Mouse (Mus musculus) adrenal gland, postnatal 10 days (tissue): Measurements from ENCODE around the gene Pign. TPM values are rescaled to one million over a fixed set of nuclear protein-coding genes. Genes with fewer than 3 reads are reported as not detected.

Experiments
- DNase-seq: peaks from one replicate; pipeline ENCODE4 v3.0.0; 2021; ENCODE audit warnings: mixed read lengths
- long read RNA-seq, 2 experiments: library from polyadenylated mRNA; stranded (forward); transcript quantifications; one replicate each; pipeline ENCODE4 v2.0.0; 2021
- total RNA-seq, 2 experiments: library from RNA; stranded (reverse); gene quantifications; 2 replicates each; pipeline ENCODE4 v1.2.3; 2021

The Pign gene
- total RNA-seq = 10 to 100 TPM; 28.2 to 43.4 TPM
- long read RNA-seq, experiment 1, full-length matches to known transcripts = 2 of 4 reads
- long read RNA-seq, experiment 1, partial matches to known transcripts = 1 of 4 reads
- long read RNA-seq, experiment 1, other reads (novel, unspliced or antisense) = 1 of 4 reads
- long read RNA-seq, experiment 2, full-length matches to known transcripts = 1 of 2 reads
- long read RNA-seq, experiment 2, partial matches to known transcripts = 0 of 2 reads
- long read RNA-seq, experiment 2, other reads (novel, unspliced or antisense) = 1 of 2 reads

DNA sequence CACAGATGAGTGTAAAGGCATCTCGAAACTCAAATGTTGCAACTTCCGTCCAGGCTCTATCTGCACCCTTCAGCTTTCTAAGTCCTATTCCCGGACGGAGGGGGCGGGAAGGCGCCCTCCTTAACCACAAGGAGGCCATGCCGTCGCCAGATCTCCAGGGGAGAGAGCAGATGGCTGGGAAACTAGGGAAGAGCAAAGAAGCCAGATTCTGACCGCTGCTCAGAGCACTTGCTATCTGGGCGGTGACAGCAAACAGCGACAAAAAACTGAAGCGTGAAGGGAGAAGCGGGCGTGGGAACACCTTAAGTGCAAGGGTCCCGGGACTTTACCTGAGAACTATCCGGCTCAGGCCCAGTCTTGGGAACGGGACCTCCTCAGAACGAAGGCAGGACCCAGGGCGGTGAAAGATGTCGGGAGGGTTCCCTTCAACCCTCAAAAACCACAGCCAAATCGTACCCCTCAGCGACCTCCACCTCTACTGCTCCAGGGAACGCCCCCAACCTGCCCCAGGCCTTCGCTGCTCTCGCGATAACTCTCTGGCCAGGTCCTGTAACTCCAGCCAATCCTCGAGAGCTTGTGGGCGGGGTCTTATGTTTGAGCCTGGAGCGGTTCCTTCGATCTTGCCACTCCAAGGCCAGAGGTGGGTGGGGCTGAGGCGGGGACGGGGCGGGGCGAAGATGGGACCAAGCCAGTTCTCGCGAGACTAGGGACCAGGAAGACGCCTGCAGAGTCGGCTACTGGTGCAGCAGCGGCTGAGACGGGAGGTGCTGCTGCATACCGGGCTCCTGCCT lies at the start of gene Pign, which contains the start of gene Relch:
Pign (minus strand) TSS at position 507 of the 791 bp plus-strand sequence.
Relch (plus strand) TSS at position 691 of the 791 bp plus-strand sequence.
- peak; percentile 99 for DNase-seq

DNA sequence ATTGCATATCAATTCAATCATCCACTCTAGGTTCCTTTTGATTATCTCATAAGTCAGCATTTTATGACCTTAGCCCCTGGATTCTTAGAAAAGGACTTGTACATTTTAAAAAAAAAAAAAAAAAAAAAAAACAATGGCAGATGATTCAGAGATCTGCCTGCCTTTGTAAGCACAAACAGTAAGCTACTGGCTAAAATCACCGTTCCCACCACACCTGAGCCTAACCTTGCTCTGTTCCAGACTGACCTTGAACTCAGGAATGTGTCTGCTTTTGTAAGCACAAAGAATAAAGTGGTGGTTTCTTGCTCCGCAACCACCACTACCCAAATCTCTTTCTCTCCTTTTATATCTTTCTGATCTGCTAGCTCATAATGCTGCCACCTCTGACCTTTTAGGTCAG lies 49.3 kb upstream of the Pign start:
- no peak for DNase-seq

DNA sequence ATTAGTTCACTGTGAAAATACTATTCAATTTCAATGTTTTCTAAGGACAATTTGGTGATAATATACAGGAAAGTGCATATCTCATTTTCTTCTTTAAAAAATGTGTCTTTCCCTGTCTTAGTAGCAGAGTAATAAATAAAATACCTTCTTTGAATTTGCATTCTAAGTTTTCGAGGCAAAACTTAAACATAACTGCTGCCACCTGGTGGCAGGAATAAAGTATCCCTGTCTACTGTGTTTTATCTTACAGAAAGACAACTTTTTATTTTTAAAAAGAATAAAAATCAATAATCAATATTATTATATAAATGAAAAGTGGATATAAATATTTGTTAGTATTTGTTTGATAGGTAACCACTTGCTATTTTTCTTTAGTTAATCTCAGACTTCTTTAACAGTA lies 47.8 kb upstream of the Pign start:
- DNase-seq = peak; percentile 42

DNA sequence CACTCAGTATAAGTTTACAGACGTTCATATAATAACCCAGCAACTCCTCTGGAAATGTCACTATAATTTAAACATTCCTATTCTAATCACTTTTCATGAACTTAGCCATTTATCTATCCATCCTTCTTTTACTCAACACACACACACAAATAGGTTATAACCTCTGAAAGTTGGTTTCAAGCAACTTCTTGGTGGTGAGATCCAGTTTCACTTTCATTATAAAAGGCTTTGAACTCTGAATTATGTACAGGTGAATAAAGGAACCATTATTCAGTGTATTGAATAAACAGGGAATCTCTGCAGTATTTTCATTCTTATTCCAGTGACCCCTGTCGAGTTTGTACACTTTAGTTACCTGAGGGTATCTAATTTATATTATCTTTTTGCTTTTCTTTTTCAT lies 45.9 kb upstream of the Pign start:
- DNase-seq = no peak

DNA sequence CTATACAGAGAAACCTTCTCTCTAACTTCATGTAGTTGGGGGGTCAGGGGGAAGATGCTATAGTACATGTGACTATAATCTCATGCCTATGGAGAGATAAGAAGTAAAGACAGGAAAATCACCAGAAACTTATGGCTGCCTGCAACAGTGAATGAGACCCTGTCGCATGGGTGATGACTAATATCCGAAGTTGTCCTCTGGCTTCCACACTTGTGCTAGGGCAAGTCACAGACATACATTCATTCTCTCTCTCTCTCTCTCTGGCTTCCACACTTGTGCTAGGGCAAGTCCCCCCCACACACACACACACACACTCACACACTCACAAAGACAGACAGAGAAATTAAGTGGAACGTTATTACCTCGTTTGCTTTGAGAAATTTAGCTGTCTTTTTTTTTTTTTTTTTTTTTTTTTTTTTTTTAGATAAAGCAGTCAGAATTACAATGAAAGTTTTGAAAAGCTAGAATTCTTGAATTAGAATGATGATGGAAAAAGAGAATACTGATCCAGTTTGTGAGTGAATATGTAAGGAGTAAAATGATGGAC lies 37.6 kb upstream of the Pign start:
- no peak for DNase-seq

DNA sequence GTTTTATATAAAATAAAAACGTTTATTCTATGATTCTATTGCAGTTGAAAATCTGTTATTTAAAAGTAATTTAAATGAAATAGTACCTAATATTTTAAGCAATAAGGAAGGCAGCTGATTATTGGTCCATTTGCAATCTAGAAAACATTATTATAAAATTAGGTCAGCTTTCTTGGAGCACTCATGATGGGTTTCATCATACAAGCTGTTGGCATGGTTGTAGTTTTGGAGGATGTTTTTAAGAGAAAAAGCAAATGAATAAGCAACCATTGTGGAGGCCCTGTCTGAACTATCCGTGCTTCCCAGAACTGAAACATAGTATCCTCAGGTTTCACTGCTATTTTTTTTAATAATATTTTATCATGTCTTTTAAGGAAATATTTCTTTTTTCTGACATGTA lies 32.1 kb upstream of the Pign start:
- no peak for DNase-seq

DNA sequence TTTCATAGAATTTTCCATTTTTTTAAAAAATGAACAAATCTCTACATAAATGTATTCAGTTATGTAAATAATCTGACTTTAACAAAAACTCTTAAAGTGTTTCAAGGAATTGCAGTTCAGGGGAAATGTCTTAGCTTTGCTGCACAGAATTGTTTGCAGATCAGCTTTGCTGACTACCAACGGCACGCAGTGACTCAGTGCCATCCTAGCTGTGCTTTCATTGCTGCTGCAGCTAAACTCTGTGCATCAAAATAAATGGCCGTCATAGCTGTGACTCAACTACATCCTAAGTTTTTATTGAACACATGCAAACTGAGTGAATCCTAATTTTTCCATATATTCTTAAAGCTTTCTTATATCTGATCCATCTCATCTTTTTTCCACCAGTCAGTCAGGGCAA lies 22.0 kb upstream of the Pign start:
- no peak for DNase-seq

DNA sequence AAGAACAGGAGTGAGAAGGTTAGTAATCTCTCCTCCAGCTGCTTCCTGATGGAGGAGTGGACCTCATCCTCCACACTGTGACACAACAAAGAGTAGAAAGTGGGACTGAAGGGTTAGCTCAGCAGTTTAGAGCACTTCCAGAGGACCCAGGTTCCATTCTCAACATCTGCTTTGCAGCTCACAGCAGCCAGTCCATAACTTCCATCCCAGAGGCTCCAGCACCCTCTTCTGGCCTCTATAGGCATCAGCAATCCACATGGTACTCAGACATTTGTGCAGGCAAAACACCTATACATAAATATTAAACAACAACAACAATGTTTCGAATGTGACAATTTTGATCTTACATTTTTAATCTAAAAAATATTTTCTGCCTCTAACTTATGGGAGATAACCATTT lies 17.1 kb upstream of the Pign start:
- peak; percentile 39 for DNase-seq

DNA sequence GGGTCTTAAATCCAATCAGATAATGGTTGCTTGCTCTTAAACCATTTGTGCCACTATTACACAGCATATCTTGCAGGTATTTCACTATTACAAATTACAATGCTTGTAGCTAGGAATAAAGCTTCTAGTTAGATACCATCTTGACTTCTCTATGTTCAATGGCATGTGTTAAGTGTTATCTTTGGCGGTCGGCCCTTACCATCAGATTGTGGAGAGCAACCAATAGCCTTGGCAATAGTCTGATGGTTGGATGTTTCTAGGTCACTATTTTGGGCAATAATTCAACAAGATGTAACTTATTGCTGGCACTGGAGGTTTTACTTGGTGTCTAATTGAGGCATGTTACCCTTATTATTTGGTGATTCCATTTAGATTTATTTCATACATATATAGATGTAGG lies 11.3 kb upstream of the Pign start:
- no peak for DNase-seq

DNA sequence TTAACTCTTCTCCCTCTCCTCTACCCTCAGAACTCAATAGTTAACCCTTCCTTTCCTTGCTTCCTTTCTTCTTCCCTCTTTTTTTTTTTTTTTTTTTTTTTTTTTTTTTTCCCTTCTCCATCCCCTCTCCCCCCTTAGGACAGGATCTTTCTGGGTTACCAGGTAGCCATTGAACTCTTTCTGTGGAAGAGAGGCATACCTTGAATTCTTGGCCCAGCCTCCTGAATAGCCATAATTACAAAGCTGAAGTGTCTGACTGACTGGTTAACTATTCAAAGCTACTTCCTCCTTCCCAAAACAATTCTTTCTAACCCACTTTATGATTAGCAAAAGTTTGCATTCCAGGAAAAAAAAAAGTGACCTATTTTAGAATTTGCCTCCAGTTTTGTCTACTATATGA lies 6.2 kb upstream of the Pign start:
- DNase-seq = no peak

DNA sequence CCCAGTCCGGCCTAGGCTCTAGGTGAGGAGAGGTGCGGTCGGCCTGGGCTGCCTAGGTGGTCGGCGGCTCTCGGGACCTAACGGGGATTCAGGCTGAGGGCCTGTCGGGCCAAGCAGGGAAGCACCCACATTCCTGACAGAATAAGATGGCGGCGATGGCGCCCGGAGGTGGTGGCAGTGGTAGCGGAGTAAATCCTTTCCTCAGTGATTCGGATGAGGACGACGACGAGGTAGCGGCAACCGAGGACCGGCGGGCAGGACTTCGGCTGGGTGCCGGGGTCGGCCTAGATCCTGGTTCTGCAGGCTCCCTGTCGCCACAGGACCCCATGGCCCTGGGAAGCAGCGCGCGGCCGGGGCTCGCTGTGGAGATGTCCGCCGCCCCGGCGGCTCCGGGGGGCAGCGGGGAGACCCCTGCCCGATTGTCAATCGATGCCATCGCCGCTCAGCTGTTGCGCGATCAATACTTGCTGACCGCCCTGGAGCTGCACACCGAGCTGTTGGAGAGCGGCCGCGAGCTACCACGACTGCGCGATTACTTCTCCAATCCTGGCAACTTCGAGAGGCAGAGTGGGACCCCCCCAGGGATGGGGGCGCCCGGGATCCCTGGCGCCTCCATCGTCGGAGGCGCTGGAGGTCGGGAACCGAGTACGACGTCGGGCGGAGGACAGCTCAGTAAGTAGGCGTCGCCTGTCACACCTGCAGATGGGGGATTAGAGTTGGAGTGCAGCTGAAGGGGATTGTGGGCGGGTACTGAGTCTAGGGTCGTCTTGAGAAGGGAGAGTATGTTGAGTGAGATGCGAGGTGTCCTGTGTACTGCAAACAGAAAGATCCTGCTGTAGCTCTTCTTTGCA lies 710 bp upstream of the Pign start:
- no peak for DNase-seq

DNA sequence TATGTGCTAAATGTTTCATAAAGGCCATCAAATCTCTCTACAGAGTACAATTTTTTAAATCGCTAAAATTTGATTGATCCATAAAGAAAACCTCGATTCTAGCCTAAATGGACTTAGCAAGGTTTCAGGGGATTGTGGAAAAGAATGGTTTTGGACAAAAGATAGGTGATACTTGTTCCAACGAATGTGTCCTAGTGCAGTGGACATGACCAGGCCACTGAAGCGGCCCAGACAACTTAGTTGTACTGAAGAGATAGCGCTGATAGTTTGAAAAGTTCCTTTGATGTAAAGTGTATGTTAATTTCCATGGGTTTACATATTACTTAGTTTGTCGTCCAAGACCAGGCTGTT lies 682 bp downstream of the Pign start:
- no peak for DNase-seq

DNA sequence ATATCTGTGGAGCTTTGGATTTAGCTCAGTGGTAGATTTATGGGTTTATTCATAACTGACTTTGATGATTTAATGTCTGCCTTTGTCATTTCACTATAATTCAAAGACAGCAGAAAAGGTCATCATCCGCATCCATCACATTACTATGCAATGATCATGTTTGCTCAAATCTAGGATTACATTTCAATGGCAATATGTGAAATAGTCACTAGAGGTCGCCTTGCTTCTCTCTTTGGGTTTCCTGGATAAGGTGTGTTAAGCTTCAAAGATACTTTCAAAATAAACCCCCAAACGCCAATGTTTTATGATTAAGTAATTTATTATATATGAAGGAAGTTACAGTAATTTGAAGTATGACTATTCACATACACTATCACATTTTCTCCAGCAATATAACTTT lies 3.5 kb downstream of the Pign start:
- peak; percentile 52 for DNase-seq

DNA sequence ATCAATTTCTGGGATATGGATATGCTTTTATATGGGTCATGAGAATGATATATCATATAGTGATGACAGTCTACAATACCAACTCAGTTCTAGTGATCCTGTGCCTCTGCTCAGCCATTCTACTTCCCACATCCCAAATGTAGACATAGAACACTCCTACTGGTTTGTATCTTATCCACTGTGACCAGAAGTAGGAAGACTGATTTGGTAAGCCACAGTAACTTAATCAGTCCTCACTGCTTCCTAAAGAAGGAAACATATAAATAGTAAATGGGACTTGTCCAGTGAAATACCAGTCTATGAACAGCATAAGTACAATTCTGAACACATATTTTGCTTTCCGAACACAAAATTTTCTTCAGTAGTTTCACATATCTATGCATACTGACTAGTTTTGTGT lies 9.5 kb downstream of the Pign start:
- DNase-seq = no peak

DNA sequence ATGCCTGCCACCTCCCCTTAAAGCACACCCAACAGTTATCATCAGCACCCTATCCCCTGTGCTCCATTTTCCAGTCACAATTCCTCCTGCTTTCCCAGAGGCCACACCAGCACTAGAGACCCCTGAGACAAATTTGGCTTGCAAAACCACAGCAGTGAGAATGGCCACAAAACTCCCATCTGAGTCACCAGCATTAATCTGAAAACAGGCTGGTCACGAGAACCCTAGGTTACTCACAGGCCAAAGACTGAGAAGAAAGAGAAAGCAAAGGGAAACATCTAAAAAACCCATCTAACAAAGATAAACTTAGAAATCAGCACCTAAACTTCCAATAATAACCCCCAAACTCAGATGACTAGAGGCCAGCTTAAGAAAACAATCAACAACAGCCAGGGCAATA lies 12.8 kb downstream of the Pign start:
- no peak for DNase-seq

DNA sequence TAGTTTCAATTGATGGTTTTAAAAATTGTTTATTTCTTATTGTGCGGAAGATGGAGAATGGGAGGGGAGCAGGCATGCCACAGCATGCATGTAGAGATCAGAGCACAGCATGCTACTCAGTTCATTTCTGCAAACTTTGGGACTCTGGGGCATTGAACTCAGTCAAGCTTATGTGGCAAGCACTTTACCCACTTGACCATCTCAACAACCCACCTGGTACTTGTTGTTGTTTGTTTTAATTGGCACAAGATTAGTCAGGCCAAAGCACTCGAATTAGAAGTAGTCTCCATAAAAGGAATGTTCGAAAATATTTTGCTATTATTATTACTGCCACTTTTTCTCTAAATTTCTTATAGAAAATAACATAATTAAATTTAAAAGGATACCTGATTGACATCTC lies 19.4 kb downstream of the Pign start:
- no peak for DNase-seq

DNA sequence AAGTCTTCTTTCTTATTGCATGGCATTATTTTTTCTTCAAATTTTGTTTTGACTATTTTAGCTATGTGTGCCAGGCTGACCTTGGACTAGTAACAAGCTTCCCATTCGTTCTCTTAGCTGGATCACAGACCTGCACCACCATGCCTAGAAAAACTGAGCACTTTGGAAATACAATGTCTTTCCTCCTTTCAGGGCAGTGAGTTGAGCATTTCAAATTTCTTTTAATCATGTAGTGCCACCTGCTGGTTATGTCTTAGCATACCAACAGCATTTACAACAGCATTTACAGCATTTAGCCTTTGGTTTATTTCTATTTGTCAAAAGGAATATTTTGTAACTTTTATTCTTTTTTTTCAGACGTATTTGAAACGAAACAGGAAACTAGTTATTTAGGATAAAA lies 33.0 kb downstream of the Pign start:
- DNase-seq = peak; percentile 5

DNA sequence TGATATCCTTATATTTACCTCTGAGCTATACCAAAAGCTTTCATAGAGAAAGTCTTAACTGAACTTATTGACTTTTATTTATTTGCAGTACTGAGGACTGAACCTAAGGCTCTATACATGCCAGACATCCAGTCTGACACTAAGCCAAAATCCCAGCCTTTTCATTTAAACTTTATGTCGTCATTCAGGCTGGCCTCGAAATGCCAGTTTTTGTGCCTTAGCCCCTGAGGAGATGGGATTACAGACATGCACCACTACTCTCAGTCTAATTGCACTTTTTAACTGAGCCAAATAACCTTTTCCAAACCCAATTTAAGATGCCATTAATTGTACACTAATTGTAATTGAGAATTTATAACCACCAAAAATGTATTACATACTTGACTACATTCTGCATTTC lies 73.8 kb downstream of the Pign start:
- no peak for DNase-seq

DNA sequence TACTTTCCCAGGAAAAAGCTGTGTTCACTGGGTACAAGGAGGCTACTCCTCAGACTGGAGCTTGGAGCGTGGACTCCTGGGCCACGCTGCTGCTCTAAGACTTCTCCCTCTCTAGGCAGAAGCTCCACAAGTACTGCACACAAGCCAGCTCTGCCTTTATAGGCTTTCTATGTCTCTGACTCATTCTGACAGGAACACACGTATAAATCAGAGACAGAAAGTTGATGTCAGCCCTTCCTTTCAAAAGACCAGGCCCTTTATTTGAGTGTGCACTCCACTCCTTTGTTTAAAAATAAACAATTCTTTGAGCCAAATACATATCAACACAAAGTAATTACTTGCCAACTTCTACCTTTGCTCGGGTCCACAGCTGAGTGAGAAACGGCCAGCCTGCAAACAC lies 74.8 kb downstream of the Pign start:
- DNase-seq = no peak

DNA sequence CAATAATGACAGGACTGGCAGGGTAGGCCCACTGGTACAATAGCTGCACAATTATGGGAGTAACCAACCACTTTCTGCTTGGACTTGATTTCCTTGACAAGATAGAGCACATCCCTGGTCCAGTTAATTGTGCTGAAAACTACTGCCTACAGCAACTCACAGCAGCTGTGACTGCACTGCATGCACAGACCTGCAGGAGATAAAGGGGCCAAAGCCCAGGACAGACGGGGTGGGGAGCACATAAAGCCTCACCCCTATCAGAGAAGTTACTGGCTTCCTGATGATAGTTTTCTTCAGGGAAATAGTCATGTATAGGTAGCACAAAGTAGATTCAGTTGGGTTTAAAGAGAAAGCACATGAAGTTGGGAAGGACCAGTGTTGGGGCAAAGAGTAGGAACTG lies 80.7 kb downstream of the Pign start:
- DNase-seq = no peak

DNA sequence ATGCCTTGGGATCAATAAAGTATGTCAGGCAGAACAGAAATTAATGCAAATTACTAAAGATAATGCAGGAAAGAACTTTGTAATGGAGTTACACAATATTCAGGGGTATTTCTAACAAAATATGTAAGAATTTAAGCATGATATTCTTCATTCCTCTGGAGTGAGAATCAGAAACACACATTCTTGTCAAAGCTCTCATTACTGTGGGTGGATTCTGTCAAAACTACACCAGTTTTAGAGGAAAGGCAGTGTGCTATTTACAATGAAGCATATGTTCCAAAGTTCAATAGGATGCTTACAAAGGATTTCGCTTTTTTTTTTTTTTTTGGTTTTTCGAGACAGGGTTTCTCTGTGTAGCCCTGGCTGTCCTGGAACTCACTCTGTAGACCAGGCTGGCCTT lies 82.6 kb downstream of the Pign start:
- DNase-seq = no peak

DNA sequence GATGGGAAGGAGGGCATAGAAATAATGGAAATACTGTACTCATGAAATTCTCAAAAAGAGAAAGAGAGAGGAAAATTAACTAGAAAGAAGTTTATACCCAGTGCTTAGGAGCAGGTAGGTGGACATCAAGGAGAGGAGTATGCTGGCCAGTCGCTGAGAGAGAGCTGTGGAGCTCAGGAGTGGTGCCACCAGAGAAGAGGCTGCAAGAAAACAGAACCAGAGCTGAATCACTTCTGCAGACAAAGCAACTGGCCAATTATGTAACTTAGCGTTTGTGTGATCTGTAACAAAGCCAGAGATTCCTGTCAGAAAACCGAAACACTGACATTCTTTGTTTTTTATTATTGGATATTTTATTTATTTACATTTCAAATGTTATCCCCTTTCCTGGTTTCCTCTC lies 97.4 kb downstream of the Pign start:
- no peak for DNase-seq

DNA sequence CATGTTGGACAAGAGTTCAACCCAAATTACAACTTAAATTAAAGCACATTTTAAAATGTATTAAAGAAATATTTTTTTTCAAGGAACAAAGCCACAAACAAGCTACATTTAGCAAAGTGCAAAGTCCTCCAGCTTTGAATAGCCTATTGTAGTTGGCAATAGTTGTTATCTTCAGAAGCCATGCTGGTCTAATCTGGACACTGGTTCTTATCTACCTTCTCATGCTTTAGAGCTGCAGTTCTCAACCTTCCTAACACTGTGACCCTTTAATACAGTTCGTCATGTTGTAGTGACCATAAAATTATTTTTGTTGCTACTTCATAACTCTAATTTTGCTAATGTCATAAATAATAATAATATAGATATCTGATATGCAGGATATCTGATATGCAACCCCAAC lies 99.2 kb downstream of the Pign start:
- DNase-seq = no peak
